Mouse (Mus musculus): ENCODE data around the gene Arhgap9. TPM values are rescaled to one million over a fixed set of nuclear protein-coding genes. Genes with fewer than 3 reads are reported as not detected.

Arhgap9 gene
- polyA plus RNA-seq, 1 experiment from 2014 or later, result 0.88 TPM

DNA sequence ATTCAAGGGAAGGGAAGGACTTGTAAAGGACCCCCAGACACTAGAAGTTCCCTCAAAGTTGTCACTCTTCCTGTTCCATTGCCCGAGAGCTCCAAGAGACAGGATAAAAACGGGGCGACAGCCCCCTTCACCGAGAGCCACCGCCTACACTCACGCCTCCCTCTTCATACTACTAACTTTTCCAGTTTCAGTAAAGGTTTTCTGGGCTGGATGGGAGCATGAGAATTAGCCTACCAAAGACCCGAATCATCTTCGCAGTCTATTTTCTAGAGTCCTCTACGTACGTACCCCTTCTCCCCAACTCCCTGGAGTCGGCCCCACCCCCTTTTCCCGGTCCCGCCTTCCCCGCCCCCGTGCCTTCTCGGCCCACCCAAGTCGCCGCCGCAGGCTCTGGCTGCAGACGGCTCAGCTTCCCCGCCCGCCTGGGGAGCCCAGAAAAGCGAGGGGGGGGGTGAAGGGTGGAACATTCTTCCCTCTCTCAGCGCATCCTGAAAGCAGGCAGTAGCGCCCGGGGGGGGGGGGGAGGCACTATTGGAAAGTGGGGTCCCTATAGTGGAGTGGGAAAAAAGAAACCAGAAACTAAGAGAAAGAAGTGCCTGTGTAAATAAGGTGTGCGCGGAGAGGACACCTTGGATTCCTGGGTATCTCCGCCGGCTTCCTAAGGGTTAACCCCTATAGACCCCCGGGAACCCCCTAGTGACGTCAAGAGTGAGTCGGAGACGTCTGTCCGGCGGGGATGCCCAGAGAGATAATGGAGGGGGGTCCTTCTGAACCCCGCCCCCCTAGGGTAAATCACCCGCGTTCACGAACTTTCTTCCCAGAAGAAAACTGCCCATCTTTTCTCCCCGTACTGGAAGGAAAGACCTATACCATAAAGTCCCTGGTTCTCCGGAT, 18.2 kb downstream of the Arhgap9 start:
- Histone ChIP-seq H3K27ac (replicated peaks) (peak overlapping the region; percentile 72), H3K36me3 (no peaks in the 10 kb centered on the region), H3K9ac (replicated peaks) (0 out of 2 replicates have a peak overlapping the region, but pooled peaks have one; percentile 14), H3K27me3 (replicated peaks) (peaks cover 32% of the 10 kb centered on the region), H3K4me3 (replicated peaks) (peak overlapping the region; percentile 39), H3K4me1 (peaks cover 38% of the 10 kb centered on the region), H3K9me3 (replicated peaks) (no peaks in the 10 kb centered on the region), H3K4me2 (peak overlapping the region; percentile 67)
- ATAC-seq (ENCODE audit: low FRiP score), result no peak
- 1% methylated on average over 42 of the region's 42 CpGs for WGBS

DNA sequence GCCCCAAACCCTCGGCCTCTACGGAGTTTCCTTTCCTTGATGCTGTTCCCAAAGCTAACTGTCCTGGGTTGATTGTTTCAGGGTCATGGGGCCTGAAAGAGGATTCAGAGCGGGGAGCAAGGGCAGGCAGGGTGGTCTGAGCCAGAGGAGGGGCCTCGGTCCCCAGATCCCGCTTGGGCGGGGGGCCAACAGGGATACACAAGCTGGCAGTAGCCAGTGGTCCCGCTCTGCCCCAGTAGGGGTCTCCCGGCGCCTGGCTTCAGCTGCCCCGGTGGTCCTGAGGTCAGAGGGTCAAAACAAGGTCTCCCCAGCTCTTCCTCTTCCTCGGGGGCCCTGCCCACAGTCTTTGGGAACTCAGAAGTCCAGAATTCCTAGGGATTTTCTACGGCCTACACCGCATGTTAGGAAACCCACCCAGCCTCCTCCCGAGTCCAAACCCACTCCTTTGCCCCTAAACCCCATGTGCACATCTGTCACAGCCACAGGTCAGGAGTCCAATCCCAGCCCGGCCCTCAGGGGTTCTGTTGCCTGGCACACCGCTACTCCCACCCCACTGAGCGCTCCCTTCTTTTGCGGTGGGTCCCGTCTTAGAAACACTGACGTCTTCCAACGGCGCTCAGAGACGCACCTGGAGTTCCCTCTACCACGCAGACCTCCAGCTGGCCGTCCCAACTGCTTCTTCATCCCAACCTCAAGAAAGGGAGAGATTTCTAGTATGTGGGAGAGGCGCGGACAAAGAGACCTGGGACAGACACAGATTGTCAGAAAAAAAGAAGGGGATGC, 19.0 kb downstream of the Arhgap9 start:
- Histone ChIP-seq H3K4me2 (peak overlapping the region; percentile 67), H3K4me3 (replicated peaks) (peak overlapping the region; percentile 39), H3K36me3 (no peaks in the 10 kb centered on the region), H3K27me3 (replicated peaks) (peaks cover 32% of the 10 kb centered on the region), H3K9me3 (replicated peaks) (no peaks in the 10 kb centered on the region), H3K9ac (replicated peaks) (0 out of 2 replicates have a peak overlapping the region, but pooled peaks have one; percentile 4), H3K4me1 (peaks cover 38% of the 10 kb centered on the region), H3K27ac (replicated peaks) (peak overlapping the region; percentile 72)
- no peak for ATAC-seq (ENCODE audit: low FRiP score)
- WGBS, result 1% methylated on average over 27 of the region's 27 CpGs

DNA sequence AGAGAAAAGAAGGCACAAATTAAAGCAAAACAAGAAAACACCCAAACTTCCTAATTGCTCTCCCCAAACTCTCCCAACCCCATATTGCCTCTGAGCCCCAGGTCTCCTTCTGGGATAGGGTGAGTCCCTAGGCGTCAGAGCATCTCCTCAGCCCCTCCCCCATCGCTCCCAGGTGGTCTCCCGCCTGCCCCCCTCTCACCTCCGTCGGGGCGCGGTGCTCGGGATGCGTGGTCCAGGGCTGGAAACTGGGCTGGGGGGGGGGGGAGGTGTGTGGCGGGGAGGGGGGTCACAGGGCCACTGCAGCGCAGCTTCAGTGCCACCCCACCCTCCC, 19.6 kb downstream of the Arhgap9 start:
- Histone ChIP-seq H3K27ac (replicated peaks) (peak overlapping the region; percentile 54; the same call in 1 of the 2 replicates), H3K4me2 (peak overlapping the region; percentile 67), H3K4me1 (peaks cover 38% of the 10 kb centered on the region), H3K4me3 (replicated peaks) (peak overlapping the region; percentile 39), H3K9ac (replicated peaks) (0 out of 2 replicates have a peak overlapping the region, but pooled peaks have one; percentile 2), H3K9me3 (replicated peaks) (no peaks in the 10 kb centered on the region), H3K36me3 (no peaks in the 10 kb centered on the region), H3K27me3 (replicated peaks) (peaks cover 32% of the 10 kb centered on the region)
- ATAC-seq (ENCODE audit: low FRiP score), result no peak
- 0% methylated on average over 10 of the region's 11 CpGs for WGBS

DNA sequence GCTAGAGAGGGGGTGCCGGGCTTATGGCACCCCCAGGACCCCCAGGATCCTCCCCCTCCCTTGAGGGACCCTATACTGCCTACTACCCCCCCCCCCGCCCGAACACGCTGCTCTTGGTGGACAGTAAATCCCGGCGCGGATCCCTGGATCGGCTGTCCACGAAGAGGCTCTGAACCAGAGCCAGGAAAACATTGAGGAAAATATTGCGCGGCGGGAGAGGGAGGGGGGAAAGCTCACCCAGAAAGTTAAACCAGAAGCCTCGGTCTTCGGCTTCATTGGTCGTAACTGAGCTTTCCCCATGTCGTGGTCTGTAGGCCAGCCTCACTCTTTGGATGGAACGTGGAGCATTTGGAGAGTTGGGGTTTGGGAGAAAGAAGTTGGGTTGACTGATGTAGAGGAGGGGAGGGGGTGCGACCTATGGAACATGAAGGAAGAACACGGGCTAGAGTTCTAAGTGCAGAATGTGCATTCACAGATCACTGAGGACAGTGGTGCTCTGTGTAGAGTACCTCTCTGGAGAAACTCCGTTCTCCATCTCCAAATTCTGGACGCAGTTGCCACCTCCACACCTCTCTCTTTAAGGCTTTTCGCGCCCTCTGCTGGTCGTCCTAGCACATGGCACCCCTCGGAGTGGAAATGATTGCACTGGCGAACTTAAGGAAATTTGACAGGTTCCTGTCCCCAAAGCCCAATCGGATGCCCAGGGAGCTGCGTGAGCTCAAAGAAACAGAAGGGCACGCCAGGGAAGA, 20.3 kb downstream of the Arhgap9 start, which contains the start of gene Gli1:
Gene Gli1, minus strand, starts transcription at position 84 of the 749 bp plus-strand sequence.
- Histone ChIP-seq H3K4me1 (peaks cover 38% of the 10 kb centered on the region), H3K27me3 (replicated peaks) (peaks cover 32% of the 10 kb centered on the region), H3K27ac (replicated peaks) (peak within 1 kb of the TSS; percentile 72), H3K9ac (replicated peaks) (0 out of 2 replicates have a peak within 1 kb of the TSS, but pooled peaks have one; percentile 28), H3K36me3 (no peaks in the 10 kb centered on the region), H3K4me3 (replicated peaks) (peak within 1 kb of the TSS; percentile 39), H3K9me3 (replicated peaks) (no peaks in the 10 kb centered on the region), H3K4me2 (peak within 1 kb of the TSS; percentile 67)
- ATAC-seq (ENCODE audit: low FRiP score), result peak; percentile 30; the same call in 1 of the 2 replicates
- WGBS, result under 1% methylated on average over 29 of the region's 29 CpGs

DNA sequence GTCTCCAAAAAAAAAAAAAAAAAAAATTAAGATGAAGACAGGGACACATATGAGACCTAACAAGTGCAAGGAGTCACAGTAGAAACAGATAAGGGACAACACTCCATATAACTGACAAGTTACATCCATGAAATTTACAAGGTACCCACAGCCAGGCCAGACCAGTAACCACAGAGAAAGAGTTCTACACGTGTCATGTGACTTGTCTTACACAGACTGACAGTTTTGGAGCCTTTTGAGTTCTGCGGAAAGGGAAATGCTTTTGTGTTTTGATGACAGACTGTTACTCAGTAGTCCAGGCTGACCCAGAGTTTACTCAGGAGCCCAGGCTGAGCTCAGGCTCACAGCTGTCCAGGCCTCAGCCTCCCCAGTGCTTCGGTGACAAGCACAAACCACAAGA, 21.3 kb downstream of the Arhgap9 start:
- Histone ChIP-seq H3K9ac (replicated peaks) (no peak overlapping the region), H3K4me2 (no peak overlapping the region), H3K27me3 (replicated peaks) (peaks cover 32% of the 10 kb centered on the region), H3K27ac (replicated peaks) (no peak overlapping the region), H3K4me3 (replicated peaks) (no peak overlapping the region), H3K9me3 (replicated peaks) (no peaks in the 10 kb centered on the region), H3K36me3 (no peaks in the 10 kb centered on the region), H3K4me1 (peaks cover 38% of the 10 kb centered on the region)
- 77% methylated on average over 3 of the region's 3 CpGs for WGBS
- ATAC-seq (ENCODE audit: low FRiP score), result no peak

DNA sequence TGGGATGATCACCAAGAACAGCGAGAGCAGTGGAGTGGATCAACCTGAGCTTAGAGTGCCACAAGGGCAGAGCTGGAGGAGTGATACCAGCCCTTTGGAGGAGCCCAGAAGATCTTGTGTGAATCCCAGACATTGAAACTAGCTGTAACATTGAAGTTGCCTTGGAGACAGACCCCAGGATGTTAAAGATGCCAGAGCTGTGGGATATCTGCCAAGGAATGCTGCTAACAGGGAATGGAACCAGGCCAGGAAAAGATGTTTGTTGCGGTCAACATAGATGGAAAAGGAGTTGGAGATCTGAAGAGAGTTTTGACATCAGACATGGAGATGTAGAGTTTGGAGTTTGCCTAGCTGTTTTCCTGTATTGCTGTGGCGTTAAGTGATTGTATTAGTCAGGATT, 24.4 kb downstream of the Arhgap9 start:
- ATAC-seq (ENCODE audit: low FRiP score), result no peak
- Histone ChIP-seq H3K4me3 (replicated peaks) (no peak overlapping the region), H3K27ac (replicated peaks) (no peak overlapping the region), H3K9me3 (replicated peaks) (no peaks in the 10 kb centered on the region), H3K4me2 (no peak overlapping the region), H3K9ac (replicated peaks) (no peak overlapping the region), H3K36me3 (no peaks in the 10 kb centered on the region), H3K27me3 (replicated peaks) (peaks cover 19% of the 10 kb centered on the region), H3K4me1 (peaks cover 23% of the 10 kb centered on the region)
- WGBS, result 90% methylated on average over 3 of the region's 3 CpGs

DNA sequence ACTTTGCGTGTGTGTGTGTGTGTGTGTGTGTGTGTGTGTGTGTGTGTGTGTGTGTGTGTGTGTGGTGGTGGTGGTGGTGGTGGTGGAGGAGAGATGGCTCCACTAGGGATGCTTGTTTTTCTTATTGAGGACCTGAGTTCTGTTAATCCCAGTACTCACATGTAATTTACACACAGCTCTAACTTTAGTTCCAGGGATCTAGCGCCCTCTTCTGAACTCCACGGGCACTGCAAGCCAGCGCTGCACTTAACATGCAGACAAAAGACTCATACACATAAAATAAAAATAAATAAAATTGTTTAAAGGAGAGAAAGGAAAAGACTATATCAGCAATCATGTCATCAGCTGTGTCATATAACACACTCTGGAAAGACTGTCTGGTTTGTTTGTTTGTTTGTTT, 27.2 kb downstream of the Arhgap9 start:
- WGBS, result 67% methylated on average over 4 of the region's 4 CpGs
- peaks cover 8% of the 10 kb centered on the region; the same call in 1 of the 2 replicates for H3K4me1 ChIP-seq
- H3K27me3 ChIP-seq (replicated peaks), result 0 out of 2 replicates have a peak, but pooled peaks cover 5% of the 10 kb centered on the region
- H3K9me3 ChIP-seq (replicated peaks), result no peaks in the 10 kb centered on the region
- H3K27ac ChIP-seq (replicated peaks), result no peak overlapping the region
- H3K4me3 ChIP-seq (replicated peaks), result no peak overlapping the region
- H3K4me2 ChIP-seq, result no peak overlapping the region
- ATAC-seq (ENCODE audit: low FRiP score), result no peak
- H3K36me3 ChIP-seq, result no peaks in the 10 kb centered on the region
- no peak overlapping the region for H3K9ac ChIP-seq (replicated peaks)

DNA sequence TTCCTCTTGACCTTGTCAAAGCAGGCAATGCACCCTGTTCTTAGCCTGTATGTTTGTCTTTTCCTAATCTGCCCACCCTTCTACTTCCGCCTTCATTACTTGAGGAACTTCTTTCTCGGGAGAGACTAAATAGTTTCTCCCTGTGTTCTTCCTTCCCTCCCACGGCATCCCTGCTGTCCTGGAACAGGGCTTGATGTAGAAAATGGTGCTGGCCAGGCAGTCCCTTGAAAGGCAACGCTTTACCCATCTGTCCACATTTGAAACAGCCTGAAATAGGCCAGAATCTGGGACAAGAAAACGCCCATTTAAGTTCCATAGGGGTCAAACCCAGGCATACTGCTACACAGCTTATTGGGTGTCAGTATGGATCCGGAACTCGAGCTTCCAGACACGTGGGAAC, 28.0 kb downstream of the Arhgap9 start:
- Histone ChIP-seq H3K27ac (replicated peaks) (no peak overlapping the region), H3K27me3 (replicated peaks) (0 out of 2 replicates have a peak, but pooled peaks cover 5% of the 10 kb centered on the region), H3K36me3 (no peaks in the 10 kb centered on the region), H3K4me3 (replicated peaks) (no peak overlapping the region), H3K4me2 (no peak overlapping the region), H3K9ac (replicated peaks) (no peak overlapping the region), H3K9me3 (replicated peaks) (no peaks in the 10 kb centered on the region), H3K4me1 (peaks cover 8% of the 10 kb centered on the region; the same call in 1 of the 2 replicates)
- WGBS, result 78% methylated on average over 8 of the region's 8 CpGs
- no peak for ATAC-seq (ENCODE audit: low FRiP score)

DNA sequence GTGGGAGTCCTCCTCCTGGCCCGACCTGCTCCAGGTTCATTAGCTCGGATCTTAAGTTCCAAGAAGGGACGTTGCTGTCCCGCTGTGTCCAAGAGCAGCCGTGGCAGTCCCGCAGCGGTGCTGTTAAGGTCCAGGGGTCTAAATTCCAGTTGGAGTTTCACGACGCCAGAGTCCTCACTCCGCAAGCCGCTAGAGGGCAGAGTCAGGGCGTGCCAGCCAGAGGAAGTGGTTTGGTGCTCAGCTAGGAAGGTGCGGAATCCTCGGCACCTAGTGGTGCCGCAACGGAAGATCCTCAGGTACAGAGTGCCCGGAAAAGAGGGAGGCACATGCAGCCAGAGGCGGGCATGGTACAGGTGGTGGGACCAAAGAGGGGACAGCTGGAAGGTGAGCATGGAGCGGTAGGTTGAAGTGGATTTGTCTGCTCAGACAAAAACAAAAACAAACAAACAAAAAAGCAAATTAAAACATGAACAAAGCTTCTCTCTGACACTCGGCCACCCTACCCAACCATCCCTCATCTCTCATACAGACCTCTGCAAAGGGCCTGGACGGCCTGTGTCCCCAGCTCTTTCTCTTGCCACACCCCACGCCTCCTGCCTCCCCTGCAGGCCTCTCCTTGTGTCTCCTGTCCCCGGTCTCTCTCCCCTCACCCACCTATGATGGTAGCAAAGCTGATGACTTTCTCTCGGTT, 29.0 kb downstream of the Arhgap9 start:
- Histone ChIP-seq H3K9ac (replicated peaks) (0 out of 2 replicates have a peak overlapping the region, but pooled peaks have one; percentile 31), H3K4me3 (replicated peaks) (peak overlapping the region; percentile 17; the same call in 1 of the 2 replicates)

DNA sequence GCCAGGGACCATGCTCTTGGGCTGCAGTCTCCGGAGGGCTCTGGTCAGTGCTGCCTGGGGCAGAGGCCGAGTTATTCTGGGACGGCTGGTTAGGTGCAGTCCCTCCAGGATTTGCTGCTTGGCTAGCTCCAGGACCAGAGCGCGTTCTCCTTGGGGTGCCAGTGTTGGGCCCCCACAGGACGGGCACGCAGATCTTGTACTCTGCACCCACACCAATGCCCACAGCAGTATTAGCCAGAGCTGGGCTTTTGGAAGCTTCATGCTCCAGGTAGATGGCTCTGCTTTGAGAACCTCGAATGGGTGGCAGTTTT, 29.5 kb downstream of the Arhgap9 start:
- H3K27ac ChIP-seq (replicated peaks), result no peak overlapping the region
- H3K4me3 ChIP-seq (replicated peaks), result no peak overlapping the region
- no peak overlapping the region for H3K9ac ChIP-seq (replicated peaks)
- H3K36me3 ChIP-seq, result no peaks in the 10 kb centered on the region
- H3K4me2 ChIP-seq, result peak overlapping the region; percentile 52; the same call in 1 of the 2 replicates
- ATAC-seq (ENCODE audit: low FRiP score), result no peak
- H3K27me3 ChIP-seq (replicated peaks), result 0 out of 2 replicates have a peak, but pooled peaks cover 5% of the 10 kb centered on the region
- 80% methylated on average over 8 of the region's 8 CpGs for WGBS
- no peaks in the 10 kb centered on the region for H3K9me3 ChIP-seq (replicated peaks)
- H3K4me1 ChIP-seq, result peaks cover 8% of the 10 kb centered on the region; the same call in 1 of the 2 replicates

More for the DNA sequence above, 29.0 kb downstream of the Arhgap9 start:
- Histone ChIP-seq H3K9me3 (replicated peaks) (no peaks in the 10 kb centered on the region), H3K27me3 (replicated peaks) (0 out of 2 replicates have a peak, but pooled peaks cover 5% of the 10 kb centered on the region), H3K36me3 (no peaks in the 10 kb centered on the region), H3K27ac (replicated peaks) (no peak overlapping the region), H3K4me1 (peaks cover 8% of the 10 kb centered on the region; the same call in 1 of the 2 replicates), H3K4me2 (peak overlapping the region; percentile 52)
- WGBS, result 15% methylated on average over 24 of the region's 24 CpGs
- ATAC-seq (ENCODE audit: low FRiP score), result peak; percentile 74

Data from neural tube, embryonic 15.5 days (tissue).